Mouse (Mus musculus) hindbrain, embryonic 14.5 days (tissue): ENCODE data around the gene Mest. TPM values are rescaled to one million over a fixed set of nuclear protein-coding genes. Genes with fewer than 3 reads are reported as not detected.

Experiments used
- ATAC-seq: fragments of 200-750 bp; cut with Nextera tagmentation; 2 replicates; pipeline ENCODE4 v1.8.0; 2017; ENCODE audit warnings: moderate number of reproducible peaks, mild to moderate bottlenecking, moderate TSS enrichment, moderate library complexity; ENCODE audit not compliant: low FRiP score
- DNase-seq: peaks from one replicate; pipeline ENCODE4 v3.0.0-alpha.2; 2015; ENCODE audit warnings: low spot score
- H3K27ac ChIP-seq: fragments of 300-500 bp; sonication (generic); 2 replicates; pipeline ENCODE4 v1.5.1; 2014; ENCODE audit warnings: mild to moderate bottlenecking, moderate library complexity
- H3K27me3 ChIP-seq: fragments of 300-500 bp; sonication (generic); 2 replicates; pipeline ENCODE4 v1.6.1; 2014; ENCODE audit warnings: mild to moderate bottlenecking, low read length, mixed read lengths; ENCODE audit not compliant: control insufficient read depth, insufficient read depth
- H3K36me3 ChIP-seq: fragments of 300-500 bp; sonication (generic); replicated peaks from 2 replicates; pipeline ENCODE4 v1.6.1; 2014; ENCODE audit not compliant: control insufficient read depth, insufficient read depth
- H3K4me1 ChIP-seq: fragments of 300-500 bp; sonication (generic); replicated peaks from 2 replicates; pipeline ENCODE4 v1.6.1; 2014; ENCODE audit warnings: antibody characterized with exemption, low read length, mixed read lengths; ENCODE audit not compliant: control insufficient read depth, insufficient read depth
- H3K4me2 ChIP-seq: fragments of 300-500 bp; sonication (generic); replicated peaks from 2 replicates; pipeline ENCODE4 v1.6.1; 2014; ENCODE audit warnings: mild to moderate bottlenecking, moderate library complexity
- H3K4me3 ChIP-seq: fragments of 300-500 bp; sonication (generic); replicated peaks from 2 replicates; pipeline ENCODE4 v1.5.1; 2014; ENCODE audit warnings: mild to moderate bottlenecking, low read length
- H3K9ac ChIP-seq: fragments of 300-500 bp; sonication (generic); 2 replicates; pipeline ENCODE4 v1.6.1; 2014
- H3K9me3 ChIP-seq: fragments of 300-500 bp; sonication (generic); 2 replicates; pipeline ENCODE4 v1.6.1; 2016; ENCODE audit warnings: low read length; ENCODE audit not compliant: control insufficient read depth
- WGBS: fragments of 180-500 bp; shearing (Covaris S2); extraction: QIAGEN DNeasy Blood & Tissue Kit; methylation state at CpG from one replicate; pipeline ENCODE4 v1.1.7; 2014; 5-methylcytosine and 5-hydroxymethylcytosine counted together
- microRNA counts: library from miRNA; unstranded; fragments of <30 nt; microRNA quantifications from one replicate; lab custom pipeline; 2016
- microRNA-seq: library from miRNA; unstranded; fragments of <30 nt; microRNA quantifications from one replicate; pipeline ENCODE4, GENCODE M21; 2016
- polyA plus RNA-seq: library from polyadenylated mRNA; unstranded; fragments of >200 nt; fragmentation: Nextera tagmentation; extraction: Ambion mirVana; gene quantifications from 2 replicates; pipeline ENCODE4 v1.2.1, GENCODE M21; 2014

Mest gene
- polyA plus RNA-seq, 1 experiment from 2014 or later: 418 TPM

DNA sequence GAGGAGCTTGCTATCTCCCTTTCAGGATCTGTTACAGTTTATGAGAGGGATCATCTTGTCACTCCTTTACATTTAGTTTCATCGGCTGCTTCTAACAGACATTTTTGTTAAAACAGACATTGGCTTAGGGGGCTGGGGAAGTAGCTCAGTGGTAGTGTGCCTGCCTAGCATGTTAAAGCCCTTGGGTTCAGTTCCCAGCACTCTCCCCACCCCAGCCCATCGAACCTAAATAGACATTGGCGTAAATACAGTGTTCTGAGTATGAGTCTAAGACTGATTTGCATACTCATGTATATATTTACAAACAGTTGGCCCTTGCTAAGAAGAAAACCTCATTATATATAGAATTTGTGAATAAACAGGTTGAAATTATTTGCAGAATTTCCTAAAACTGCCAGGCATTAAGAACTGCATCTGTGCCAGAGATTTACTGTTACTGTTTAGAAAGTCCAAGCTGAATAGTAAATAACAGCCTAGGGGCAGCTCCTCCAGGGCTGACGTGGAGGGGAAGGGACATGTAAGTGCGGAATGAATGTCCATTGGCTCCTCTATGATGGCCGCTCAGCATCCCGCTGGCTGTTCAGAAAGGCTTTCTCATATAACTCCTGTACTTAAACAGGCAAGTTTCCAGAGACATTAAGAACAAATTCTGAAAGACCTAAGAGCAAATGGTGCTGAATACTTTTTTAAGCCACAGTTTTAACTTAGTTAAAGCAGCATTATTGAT, 24.4 kb downstream of the Mest start:
- WGBS: 80% methylated on average over 7 of the region's 7 CpGs
- peaks cover 94% of the 10 kb centered on the region for H3K36me3 ChIP-seq

GRCm38 (mm10) chr6:30748358-30748910, 25.1 kb downstream of the Mest start:
- ATAC-seq (no peak), DNase-seq (no peak)
- 87% methylated on average over 6 of the region's 6 CpGs for WGBS

More for the DNA sequence above, 24.4 kb downstream of the Mest start:
- Histone ChIP-seq H3K4me1 (no peaks in the 10 kb centered on the region), H3K4me2 (no peak overlapping the region), H3K27me3 (no peaks in the 10 kb centered on the region), H3K4me3 (no peak overlapping the region), H3K27ac (no peak overlapping the region), H3K9me3 (no peaks in the 10 kb centered on the region), H3K9ac (no peak overlapping the region)
- ATAC-seq: no peak
- no peak for DNase-seq

GRCm38 (mm10) chr6:30749042-30749689, 25.8 kb downstream of the Mest start:
- no peaks in the 10 kb centered on the region for H3K4me1 ChIP-seq
- no peak overlapping the region for H3K4me2 ChIP-seq
- H3K4me3 ChIP-seq: no peak overlapping the region
- DNase-seq (no peak), ATAC-seq (no peak)
- no peak overlapping the region for H3K9ac ChIP-seq
- 71% methylated on average over 2 of the region's 2 CpGs for WGBS
- H3K36me3 ChIP-seq: peaks cover 80% of the 10 kb centered on the region
- no peak overlapping the region for H3K27ac ChIP-seq
- H3K9me3 ChIP-seq: no peaks in the 10 kb centered on the region
- H3K27me3 ChIP-seq: no peaks in the 10 kb centered on the region

More at GRCm38 (mm10) chr6:30748358-30748910, 25.1 kb downstream of the Mest start:
- no peak overlapping the region for H3K9ac ChIP-seq
- no peaks in the 10 kb centered on the region for H3K27me3 ChIP-seq
- H3K27ac ChIP-seq: no peak overlapping the region
- no peak overlapping the region for H3K4me2 ChIP-seq
- H3K4me3 ChIP-seq: no peak overlapping the region
- no peaks in the 10 kb centered on the region for H3K4me1 ChIP-seq
- H3K36me3 ChIP-seq: peaks cover 87% of the 10 kb centered on the region
- no peaks in the 10 kb centered on the region for H3K9me3 ChIP-seq

- WGBS: 90% methylated on average over 1 of the region's 1 CpGs
- no peak for ATAC-seq
- Histone ChIP-seq H3K4me1 (no peaks in the 10 kb centered on the region), H3K4me2 (no peak overlapping the region), H3K9me3 (no peaks in the 10 kb centered on the region), H3K4me3 (no peak overlapping the region), H3K36me3 (peaks cover 74% of the 10 kb centered on the region), H3K27ac (no peak overlapping the region), H3K9ac (no peak overlapping the region), H3K27me3 (no peaks in the 10 kb centered on the region)
- DNase-seq: no peak
Measured at GRCm38 (mm10) chr6:30749892-30750291, 26.5 kb downstream of the Mest start.

DNA sequence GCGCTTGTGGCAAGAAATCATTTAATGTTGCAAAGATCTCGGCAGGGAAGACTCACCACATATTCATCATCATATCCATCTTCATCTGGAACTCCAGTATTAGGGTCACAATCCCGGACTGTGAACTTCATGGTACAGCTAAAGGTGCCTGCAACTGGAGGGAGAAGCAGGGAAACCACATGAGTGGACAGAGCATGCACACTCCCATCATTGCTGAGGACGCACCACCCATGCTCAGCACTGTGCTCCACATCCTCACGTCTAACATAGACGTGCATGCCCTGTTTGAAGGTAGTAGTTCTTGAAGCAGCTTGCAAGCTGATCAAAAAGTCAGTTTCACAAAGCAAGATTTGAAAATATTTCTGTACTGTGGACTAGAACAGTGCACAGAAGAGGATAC, 27.1 kb downstream of the Mest start:
- ATAC-seq: no peak
- H3K4me2 ChIP-seq: no peak overlapping the region
- H3K27me3 ChIP-seq: no peaks in the 10 kb centered on the region
- DNase-seq: no peak
- peaks cover 68% of the 10 kb centered on the region for H3K36me3 ChIP-seq
- WGBS: 79% methylated on average over 6 of the region's 6 CpGs
- H3K9me3 ChIP-seq: no peaks in the 10 kb centered on the region
- H3K4me3 ChIP-seq: no peak overlapping the region
- no peak overlapping the region for H3K9ac ChIP-seq
- H3K4me1 ChIP-seq: no peaks in the 10 kb centered on the region
- H3K27ac ChIP-seq: no peak overlapping the region

- Histone ChIP-seq H3K9me3 (no peaks in the 10 kb centered on the region), H3K36me3 (peaks cover 61% of the 10 kb centered on the region), H3K4me3 (no peak overlapping the region), H3K4me2 (no peak overlapping the region), H3K9ac (no peak overlapping the region), H3K4me1 (no peaks in the 10 kb centered on the region), H3K27me3 (no peaks in the 10 kb centered on the region), H3K27ac (no peak overlapping the region)
- DNase-seq: no peak
- 84% methylated on average over 2 of the region's 2 CpGs for WGBS
- ATAC-seq: no peak
Measured at GRCm38 (mm10) chr6:30751209-30751608, 27.9 kb downstream of the Mest start.

MicroRNA genes within 50 kb of the gene (microRNA counts, 519-probe panel; counts per million panel counts)
- 4,351 counts per million, percentile 38 among the panel's probes with 10 or more counts for microRNA mmu-miR-335-3p (lab: Ali Mortazavi, UCI)
- microRNA mmu-miR-335-5p (lab: Ali Mortazavi, UCI): 6,437 counts per million, percentile 86 among the panel's probes with 10 or more counts

Small RNA genes within 50 kb of the gene (microRNA-seq; reads per million reads assigned to microRNA genes)
- gene Mir335: 28,893 reads per million, percentile 98 among the genes with 10 or more reads in this experiment

Other genes starting within 250 kb of the Mest start
- gene Tmem209, start 213.8 kb upstream of the Mest start, polyA plus RNA-seq: 32.9 and 33.2 TPM in 2 replicates
- 0.19 TPM in 1 of 2 replicates, not detected in the other for gene Ssmem1, start 213.7 kb upstream of the Mest start, polyA plus RNA-seq
- 7.1 and 8.4 TPM in 2 replicates for gene Cpa2, start 182.0 kb upstream of the Mest start, polyA plus RNA-seq
- gene Cpa4, start 155.2 kb upstream of the Mest start, polyA plus RNA-seq: 1.2 TPM in 2 replicates
- 0.16 and 0.17 TPM in 2 replicates for gene Cpa5, start 112.5 kb upstream of the Mest start, polyA plus RNA-seq
- 0.78 and 0.96 TPM in 2 replicates for gene Cpa1, start 84.3 kb upstream of the Mest start, polyA plus RNA-seq
- gene Cep41, start 29.8 kb upstream of the Mest start, polyA plus RNA-seq: 12.2 and 13.7 TPM in 2 replicates
- 32.6 and 37.9 TPM in 2 replicates for gene Copg2, start 173.2 kb downstream of the Mest start, polyA plus RNA-seq
- gene Tsga13, start 192.0 kb downstream of the Mest start, polyA plus RNA-seq: 0.46 and 0.61 TPM in 2 replicates
- 0.20 and 0.53 TPM in 2 replicates for gene Klf14, start 235.5 kb downstream of the Mest start, polyA plus RNA-seq